Mouse (Mus musculus) heart, embryonic 13.5 days (tissue): Measurements from ENCODE around the gene Smc6. TPM values are rescaled to one million over a fixed set of nuclear protein-coding genes. Genes with fewer than 3 reads are reported as not detected.

Source experiments
- ATAC-seq: fragments of 200-750 bp; cut with Nextera tagmentation; 2 replicates; pipeline ENCODE4 v1.8.0; 2017; ENCODE audit warnings: moderate TSS enrichment; ENCODE audit not compliant: insufficient number of reproducible peaks, low FRiP score, low TSS enrichment; ENCODE audit errors: extremely low read depth
- H3K27ac ChIP-seq: fragments of 300-500 bp; sonication (generic); replicated peaks from 2 replicates; pipeline ENCODE4 v1.5.1; 2015; ENCODE audit warnings: moderate library complexity, mild to moderate bottlenecking, inconsistent platforms
- H3K27me3 ChIP-seq: fragments of 300-500 bp; sonication (generic); replicated peaks from 2 replicates; pipeline ENCODE4 v1.6.1; 2015; ENCODE audit warnings: mild to moderate bottlenecking, inconsistent platforms
- H3K36me3 ChIP-seq: fragments of 300-500 bp; sonication (generic); 2 replicates; pipeline ENCODE4 v1.6.1; 2015; ENCODE audit warnings: mild to moderate bottlenecking, inconsistent platforms
- H3K4me1 ChIP-seq: fragments of 300-500 bp; sonication (generic); 2 replicates; pipeline ENCODE4 v1.6.1; 2015; ENCODE audit warnings: inconsistent platforms
- H3K4me2 ChIP-seq: fragments of 300-500 bp; sonication (generic); 2 replicates; pipeline ENCODE4 v1.6.1; 2015; ENCODE audit warnings: inconsistent platforms, mild to moderate bottlenecking, moderate library complexity
- H3K4me3 ChIP-seq: fragments of 300-500 bp; sonication (generic); 2 replicates; pipeline ENCODE4 v1.5.1; 2015; ENCODE audit warnings: moderate library complexity, mild to moderate bottlenecking, inconsistent platforms
- H3K9ac ChIP-seq: fragments of 300-500 bp; sonication (generic); 2 replicates; pipeline ENCODE4 v1.6.1; 2015; ENCODE audit warnings: inconsistent platforms, mild to moderate bottlenecking, moderate library complexity
- H3K9me3 ChIP-seq: fragments of 300-500 bp; sonication (generic); 2 replicates; pipeline ENCODE4 v1.6.1; 2016; ENCODE audit warnings: inconsistent platforms
- WGBS: fragments of 180-500 bp; shearing (Covaris S2); methylation state at CpG from one replicate; pipeline ENCODE4 v1.1.7; 2015; ENCODE audit warnings: mixed read lengths; 5-methylcytosine and 5-hydroxymethylcytosine counted together
- polyA plus RNA-seq: library from polyadenylated mRNA; unstranded; fragments of >200 nt; fragmentation: Nextera tagmentation; extraction: Ambion mirVana; gene quantifications from 2 replicates; pipeline ENCODE4 v1.2.1, GENCODE M21; 2015

Smc6 gene
- polyA plus RNA-seq, 1 experiment from 2014 or later: 112 TPM

DNA sequence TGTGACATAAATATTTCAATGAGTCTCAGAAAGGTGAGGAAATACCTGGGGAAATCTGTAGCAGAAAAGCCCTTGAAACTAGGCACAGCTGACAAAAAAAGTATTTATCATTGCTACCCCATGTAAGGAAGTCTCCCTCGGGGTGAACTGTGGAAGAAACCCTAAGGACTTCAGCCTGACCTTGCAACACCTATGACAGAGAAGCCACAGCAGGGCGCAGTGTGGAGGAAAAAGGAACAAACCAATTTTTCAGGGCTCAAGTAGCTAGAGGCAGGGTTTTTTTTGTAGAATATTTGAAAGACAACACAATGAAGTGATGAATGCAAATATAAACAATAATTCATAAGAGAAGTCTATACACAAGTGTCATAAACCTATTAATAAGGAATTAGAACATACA, 29.7 kb upstream of the Smc6 start:
- 55% methylated on average over 2 of the region's 2 CpGs for WGBS

DNA sequence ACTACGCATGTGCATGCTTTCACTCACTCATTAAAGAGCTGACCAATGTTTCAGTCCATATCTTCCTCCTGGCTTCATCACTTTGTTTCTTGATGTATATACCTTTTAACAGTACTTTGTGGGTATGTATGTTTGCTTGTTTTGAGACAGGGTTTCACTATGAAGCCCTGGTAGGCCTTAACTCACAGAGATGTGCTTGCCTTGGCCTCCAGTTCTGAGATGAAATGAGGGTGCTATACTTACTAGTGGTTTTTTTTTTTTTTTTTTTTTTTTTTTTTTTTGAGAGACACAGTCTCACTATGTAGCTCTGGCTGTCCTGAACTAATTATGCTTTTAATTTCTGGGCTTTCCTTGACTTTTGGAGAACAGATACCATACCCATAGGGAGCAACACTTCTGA, 18.2 kb upstream of the Smc6 start:
- Histone ChIP-seq H3K4me3 (no peak overlapping the region), H3K9me3 (no peaks in the 10 kb centered on the region)
- 98% methylated on average over 1 of the region's 1 CpGs for WGBS

More for the DNA sequence above, 29.7 kb upstream of the Smc6 start:
- no peaks in the 10 kb centered on the region for H3K9me3 ChIP-seq
- H3K9ac ChIP-seq: no peak overlapping the region
- peaks cover 5% of the 10 kb centered on the region for H3K36me3 ChIP-seq
- H3K4me3 ChIP-seq: no peak overlapping the region
- H3K27me3 ChIP-seq: no peaks in the 10 kb centered on the region
- peaks cover 10% of the 10 kb centered on the region; the same call in 1 of the 2 replicates for H3K4me1 ChIP-seq
- H3K27ac ChIP-seq: no peak overlapping the region
- no peak overlapping the region for H3K4me2 ChIP-seq
- no peak for ATAC-seq

DNA sequence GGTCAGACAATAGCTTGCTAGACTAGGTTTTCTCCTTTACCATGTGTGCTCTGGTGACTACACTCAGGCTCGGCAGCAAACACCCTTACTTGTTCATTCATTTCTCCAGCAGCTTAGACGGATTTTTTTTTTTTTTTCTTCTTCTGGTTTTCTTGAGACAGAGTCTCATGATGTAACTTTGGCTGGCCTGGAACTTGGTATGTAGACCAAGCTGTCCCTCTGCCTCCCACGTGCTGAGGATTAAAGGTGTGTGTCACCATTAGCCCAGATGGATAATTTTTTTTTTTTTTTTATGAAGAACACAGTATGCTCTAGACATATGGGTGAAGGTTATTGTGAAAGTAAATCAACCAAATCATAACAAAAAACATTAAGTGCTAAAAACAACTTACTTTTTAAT, 15.4 kb upstream of the Smc6 start:
- WGBS: 73% methylated on average over 3 of the region's 3 CpGs
- H3K36me3 ChIP-seq: peaks cover 61% of the 10 kb centered on the region
- H3K27me3 ChIP-seq: no peaks in the 10 kb centered on the region
- H3K4me1 ChIP-seq: no peaks in the 10 kb centered on the region
- no peak overlapping the region for H3K27ac ChIP-seq
- no peak for ATAC-seq
- H3K9me3 ChIP-seq: no peaks in the 10 kb centered on the region
- no peak overlapping the region for H3K4me3 ChIP-seq
- no peak overlapping the region for H3K4me2 ChIP-seq
- no peak overlapping the region for H3K9ac ChIP-seq

More for the DNA sequence above, 18.2 kb upstream of the Smc6 start:
- no peaks in the 10 kb centered on the region for H3K27me3 ChIP-seq
- no peaks in the 10 kb centered on the region for H3K4me1 ChIP-seq
- H3K36me3 ChIP-seq: peaks cover 63% of the 10 kb centered on the region
- ATAC-seq: no peak
- no peak overlapping the region for H3K4me2 ChIP-seq
- H3K9ac ChIP-seq: no peak overlapping the region
- H3K27ac ChIP-seq: no peak overlapping the region

DNA sequence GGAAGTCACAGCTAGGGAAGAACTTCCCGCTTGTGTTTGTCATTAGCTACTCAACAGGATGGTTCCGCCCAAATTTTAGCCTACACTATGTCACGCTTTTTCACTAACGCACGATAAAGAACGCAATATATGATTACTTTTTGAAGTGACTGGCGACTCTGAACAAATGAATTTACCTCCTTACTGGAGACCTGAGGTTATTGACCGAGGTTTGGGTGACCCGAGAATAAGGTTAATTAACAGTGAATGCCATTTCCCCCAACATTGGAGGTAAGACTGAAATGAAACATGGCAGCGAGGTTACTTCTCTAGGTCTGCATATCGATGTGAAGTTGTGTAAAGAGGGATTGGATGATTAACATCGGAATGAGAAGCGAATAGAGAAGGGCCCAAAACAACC, 791 bp upstream of the Smc6 start:
- Histone ChIP-seq H3K9ac (peak overlapping the region; percentile 99), H3K4me3 (peak overlapping the region; percentile 95), H3K4me2 (peak overlapping the region; percentile 96), H3K27me3 (no peaks in the 10 kb centered on the region), H3K9me3 (no peaks in the 10 kb centered on the region), H3K4me1 (peaks cover 44% of the 10 kb centered on the region), H3K36me3 (no peaks in the 10 kb centered on the region), H3K27ac (peak overlapping the region; percentile 97)
- no peak for ATAC-seq
- 2% methylated on average over 13 of the region's 13 CpGs for WGBS

DNA sequence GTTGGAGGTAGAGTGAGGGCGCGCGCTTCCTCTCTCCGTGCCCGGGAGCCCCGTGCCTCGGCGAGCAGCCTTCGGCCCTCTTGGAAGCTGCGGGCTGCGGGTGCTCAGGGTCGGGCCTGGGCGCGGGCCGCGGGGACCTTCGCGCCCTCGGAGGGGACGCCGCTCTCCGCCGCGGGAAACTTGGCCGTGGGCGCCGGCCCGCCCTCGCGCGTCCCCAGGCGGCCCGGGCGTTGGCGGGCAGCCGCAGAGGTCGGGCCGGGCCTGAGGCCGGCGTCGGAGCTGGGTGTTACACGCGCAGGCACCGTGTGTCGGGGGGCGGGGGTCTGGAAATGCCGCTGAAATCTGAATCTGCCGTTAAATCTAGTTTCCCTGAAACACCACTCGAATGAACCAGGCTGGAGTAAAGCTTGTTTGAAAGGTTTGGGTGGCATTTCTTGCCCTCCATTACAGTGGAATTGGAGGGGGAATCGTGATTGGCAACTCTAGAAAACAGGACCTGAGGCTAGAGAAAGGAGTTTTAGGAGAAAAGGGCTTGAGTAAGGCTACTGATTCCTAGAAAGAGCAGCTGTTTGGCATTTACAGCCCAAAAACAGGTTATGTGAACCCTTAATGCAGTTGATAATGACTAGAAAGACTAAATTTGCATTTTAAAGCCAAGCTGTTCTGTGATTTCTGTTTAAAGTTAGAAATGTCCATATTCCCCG, 748 bp downstream of the Smc6 start:
- H3K9me3 ChIP-seq: no peaks in the 10 kb centered on the region
- 1% methylated on average over 51 of the region's 51 CpGs for WGBS
- peak; percentile 42; the same call in 1 of the 2 replicates for ATAC-seq

DNA sequence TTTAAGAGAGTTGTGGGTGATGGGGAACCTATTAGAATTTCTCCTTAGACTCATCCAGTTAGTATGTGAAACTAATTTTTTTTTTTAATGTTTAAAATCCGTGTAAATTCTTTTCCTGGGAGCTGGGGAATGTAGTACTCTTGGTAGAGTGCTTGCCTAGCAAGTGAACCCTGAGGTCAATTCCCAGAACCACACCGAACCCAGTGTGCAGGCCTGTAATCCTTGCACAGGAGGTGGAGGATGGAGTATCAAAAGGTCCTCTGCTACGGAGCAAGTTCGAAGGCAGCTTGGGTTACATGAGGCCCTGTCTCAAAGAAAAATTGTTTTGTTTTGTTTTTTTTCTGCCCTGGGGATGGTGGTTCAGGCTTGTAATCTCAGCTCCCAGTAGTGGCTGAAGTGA, 1.3 kb downstream of the Smc6 start:
- WGBS: 9% methylated on average over 4 of the region's 4 CpGs
- no peaks in the 10 kb centered on the region for H3K27me3 ChIP-seq
- no peak for ATAC-seq
- H3K36me3 ChIP-seq: peaks cover 7% of the 10 kb centered on the region; the same call in 1 of the 2 replicates
- H3K4me1 ChIP-seq: peaks cover 44% of the 10 kb centered on the region
- H3K9me3 ChIP-seq: no peaks in the 10 kb centered on the region
- peak overlapping the region; percentile 96 for H3K4me2 ChIP-seq
- H3K4me3 ChIP-seq: peak overlapping the region; percentile 95
- peak overlapping the region; percentile 99 for H3K9ac ChIP-seq
- H3K27ac ChIP-seq: peak overlapping the region; percentile 97

More for the DNA sequence above, 748 bp downstream of the Smc6 start:
- peak overlapping the region; percentile 97 for H3K27ac ChIP-seq
- peak overlapping the region; percentile 96 for H3K4me2 ChIP-seq
- H3K27me3 ChIP-seq: no peaks in the 10 kb centered on the region
- H3K36me3 ChIP-seq: 0 out of 2 replicates have a peak, but pooled peaks cover 5% of the 10 kb centered on the region
- peak overlapping the region; percentile 99 for H3K9ac ChIP-seq
- H3K4me1 ChIP-seq: peaks cover 44% of the 10 kb centered on the region
- peak overlapping the region; percentile 95 for H3K4me3 ChIP-seq

DNA sequence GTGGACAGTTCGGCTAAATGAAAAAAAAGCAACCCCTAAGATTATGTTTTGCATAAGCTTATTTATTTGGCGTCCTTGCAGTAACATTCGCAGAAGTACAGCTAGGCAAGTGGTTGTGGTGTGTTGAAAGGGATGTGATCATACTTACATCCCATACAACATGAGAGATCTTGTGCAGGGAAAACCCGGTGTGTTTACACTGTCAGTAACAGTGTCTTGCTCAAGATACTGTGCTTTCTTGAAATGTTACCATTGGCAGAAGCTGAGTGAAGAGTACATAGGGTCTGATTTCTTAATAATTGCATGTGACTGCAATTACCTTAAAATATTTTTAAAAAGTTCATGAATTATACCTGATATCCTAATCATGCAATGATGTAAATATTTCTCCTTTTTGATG, 6.9 kb downstream of the Smc6 start:
- Histone ChIP-seq H3K9me3 (no peaks in the 10 kb centered on the region), H3K4me3 (no peak overlapping the region), H3K27ac (no peak overlapping the region), H3K4me1 (peaks cover 31% of the 10 kb centered on the region), H3K9ac (no peak overlapping the region), H3K4me2 (no peak overlapping the region), H3K27me3 (no peaks in the 10 kb centered on the region), H3K36me3 (peaks cover 49% of the 10 kb centered on the region)
- no peak for ATAC-seq
- WGBS: 91% methylated on average over 4 of the region's 4 CpGs

DNA sequence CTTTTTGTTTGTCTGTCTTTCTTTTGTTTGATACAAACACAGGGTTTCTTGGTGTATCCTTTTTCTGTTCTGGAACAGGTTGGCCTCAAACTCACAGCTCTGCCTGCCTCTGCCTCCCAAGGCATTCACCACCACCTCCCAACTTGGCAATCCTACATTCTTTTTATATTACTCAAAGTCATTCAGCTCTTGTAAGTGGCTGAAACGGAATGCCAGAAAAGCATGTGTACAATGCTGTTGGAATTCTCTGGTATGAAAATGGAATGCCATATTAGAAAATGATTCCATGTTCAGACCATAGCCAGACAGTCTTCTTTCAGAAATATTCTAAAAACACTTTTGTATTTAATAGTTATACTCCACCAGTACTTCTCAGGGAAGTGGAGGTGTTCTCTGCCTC, 7.5 kb downstream of the Smc6 start:
- WGBS: 44% methylated on average over 1 of the region's 1 CpGs
- H3K27ac ChIP-seq: no peak overlapping the region
- no peak overlapping the region for H3K4me2 ChIP-seq
- no peak overlapping the region for H3K9ac ChIP-seq
- no peaks in the 10 kb centered on the region for H3K27me3 ChIP-seq
- no peaks in the 10 kb centered on the region for H3K9me3 ChIP-seq
- H3K4me3 ChIP-seq: no peak overlapping the region
- ATAC-seq: no peak
- H3K4me1 ChIP-seq: peaks cover 25% of the 10 kb centered on the region
- H3K36me3 ChIP-seq: peaks cover 54% of the 10 kb centered on the region

DNA sequence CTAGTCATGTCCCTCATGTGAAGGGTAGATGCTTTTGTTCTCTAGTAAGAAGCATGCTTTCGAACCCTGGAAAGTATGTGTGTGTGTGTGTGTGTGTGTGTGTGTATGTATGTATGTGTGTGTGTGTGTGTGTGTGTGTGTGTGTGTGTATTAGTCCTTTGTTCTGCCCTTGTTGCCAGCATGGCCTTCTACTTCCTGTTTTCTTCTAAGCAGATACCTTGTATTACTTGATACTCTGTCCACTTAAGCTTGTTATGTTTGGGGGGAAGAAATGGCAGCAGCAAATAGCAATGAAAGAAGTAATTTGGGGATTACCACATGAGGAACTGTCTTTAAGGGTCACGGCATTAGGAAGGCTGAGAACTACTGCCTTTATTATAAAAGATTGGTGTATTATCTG, 10.9 kb downstream of the Smc6 start:
- WGBS: 96% methylated on average over 2 of the region's 2 CpGs
- ATAC-seq: no peak
- Histone ChIP-seq H3K9me3 (no peaks in the 10 kb centered on the region), H3K36me3 (peaks cover 79% of the 10 kb centered on the region), H3K4me2 (no peak overlapping the region), H3K27ac (no peak overlapping the region), H3K9ac (no peak overlapping the region), H3K4me3 (no peak overlapping the region), H3K27me3 (no peaks in the 10 kb centered on the region), H3K4me1 (peaks cover 9% of the 10 kb centered on the region; the same call in 1 of the 2 replicates)

DNA sequence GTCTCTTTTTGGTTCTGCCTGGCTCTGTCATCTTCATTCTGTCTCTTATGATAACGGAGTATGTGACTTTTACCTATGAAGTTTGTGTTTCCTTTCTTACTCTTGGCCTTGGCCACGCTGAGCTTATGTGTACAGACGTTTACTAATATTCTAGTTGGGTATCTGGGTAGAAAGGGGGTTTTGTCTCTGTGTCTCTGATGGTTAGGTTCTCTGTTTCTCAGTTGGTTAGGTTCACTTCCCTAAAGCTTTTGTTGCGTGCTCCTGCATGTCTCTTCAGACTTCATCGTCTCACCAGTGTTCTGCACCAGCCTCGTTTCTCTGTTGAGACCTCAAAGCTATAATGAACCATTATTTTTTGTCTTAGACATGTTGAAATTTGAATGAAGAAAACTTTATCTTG, 11.5 kb downstream of the Smc6 start:
- Histone ChIP-seq H3K4me2 (no peak overlapping the region), H3K9ac (no peak overlapping the region), H3K27me3 (no peaks in the 10 kb centered on the region), H3K9me3 (no peaks in the 10 kb centered on the region), H3K36me3 (peaks cover 79% of the 10 kb centered on the region), H3K4me3 (no peak overlapping the region), H3K4me1 (peaks cover 9% of the 10 kb centered on the region; the same call in 1 of the 2 replicates), H3K27ac (no peak overlapping the region)
- WGBS: 94% methylated on average over 6 of the region's 6 CpGs
- ATAC-seq: no peak

DNA sequence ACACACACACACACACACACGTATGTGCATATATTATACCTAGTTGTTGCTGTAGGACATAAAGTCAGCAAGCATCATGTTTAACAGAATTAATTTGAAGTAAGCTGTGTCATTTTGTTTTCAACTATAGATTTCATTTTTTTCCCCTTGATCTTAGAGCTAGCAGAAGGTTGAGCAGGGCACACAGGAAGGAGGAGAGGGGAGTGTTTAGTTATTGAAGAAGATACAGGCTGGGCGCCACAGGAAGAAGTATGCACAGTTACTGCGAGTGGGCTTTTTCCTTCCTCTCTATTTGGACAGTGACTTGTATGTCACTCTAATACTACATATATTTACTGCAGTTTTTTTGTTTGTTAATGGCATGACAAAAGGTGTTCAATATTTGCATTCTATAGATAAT, 14.2 kb downstream of the Smc6 start:
- no peaks in the 10 kb centered on the region for H3K27me3 ChIP-seq
- 84% methylated on average over 3 of the region's 3 CpGs for WGBS
- no peak overlapping the region for H3K4me2 ChIP-seq
- H3K9ac ChIP-seq: no peak overlapping the region
- peaks cover 2% of the 10 kb centered on the region; the same call in 1 of the 2 replicates for H3K4me1 ChIP-seq
- H3K36me3 ChIP-seq: peaks cover 74% of the 10 kb centered on the region
- no peak for ATAC-seq
- H3K9me3 ChIP-seq: no peaks in the 10 kb centered on the region
- H3K4me3 ChIP-seq: no peak overlapping the region
- H3K27ac ChIP-seq: no peak overlapping the region

DNA sequence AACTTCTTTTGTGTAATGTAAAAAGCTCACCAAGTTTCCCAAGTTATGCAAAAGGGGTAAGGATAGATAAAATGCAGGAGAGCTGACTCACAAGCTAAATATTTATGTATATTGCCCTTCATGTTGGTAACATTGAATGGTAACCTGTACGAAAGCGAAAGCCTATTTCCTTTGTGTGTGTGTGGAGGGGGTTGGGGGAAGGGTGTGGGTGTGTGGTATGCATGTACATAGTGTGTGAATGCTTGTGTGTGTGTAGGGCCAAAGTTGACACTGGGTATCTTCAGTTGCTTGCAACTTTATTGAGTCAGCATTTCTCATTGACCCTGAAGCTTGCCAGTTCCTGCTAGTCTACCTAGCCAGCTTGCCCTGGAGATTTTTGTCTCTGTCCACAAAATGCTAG, 15.9 kb downstream of the Smc6 start:
- Histone ChIP-seq H3K4me2 (no peak overlapping the region), H3K4me1 (no peaks in the 10 kb centered on the region), H3K9ac (no peak overlapping the region), H3K9me3 (no peaks in the 10 kb centered on the region), H3K4me3 (no peak overlapping the region), H3K27ac (no peak overlapping the region), H3K27me3 (no peaks in the 10 kb centered on the region), H3K36me3 (peaks cover 80% of the 10 kb centered on the region)
- ATAC-seq: no peak
- WGBS: 94% methylated on average over 2 of the region's 2 CpGs
